Mouse (Mus musculus): ENCODE results near the gene Ahcyl2.
A peak's percentile ranks its signal among the peaks of the same experiment; 100 is the strongest.

The Ahcyl2 gene

GRCm38 (mm10) chr6:29851873-29852272, 84.1 kb downstream of the Ahcyl2 start:
- DNase-seq (ENCODE audit: low spot score in 2 of 2) = no peak

DNA sequence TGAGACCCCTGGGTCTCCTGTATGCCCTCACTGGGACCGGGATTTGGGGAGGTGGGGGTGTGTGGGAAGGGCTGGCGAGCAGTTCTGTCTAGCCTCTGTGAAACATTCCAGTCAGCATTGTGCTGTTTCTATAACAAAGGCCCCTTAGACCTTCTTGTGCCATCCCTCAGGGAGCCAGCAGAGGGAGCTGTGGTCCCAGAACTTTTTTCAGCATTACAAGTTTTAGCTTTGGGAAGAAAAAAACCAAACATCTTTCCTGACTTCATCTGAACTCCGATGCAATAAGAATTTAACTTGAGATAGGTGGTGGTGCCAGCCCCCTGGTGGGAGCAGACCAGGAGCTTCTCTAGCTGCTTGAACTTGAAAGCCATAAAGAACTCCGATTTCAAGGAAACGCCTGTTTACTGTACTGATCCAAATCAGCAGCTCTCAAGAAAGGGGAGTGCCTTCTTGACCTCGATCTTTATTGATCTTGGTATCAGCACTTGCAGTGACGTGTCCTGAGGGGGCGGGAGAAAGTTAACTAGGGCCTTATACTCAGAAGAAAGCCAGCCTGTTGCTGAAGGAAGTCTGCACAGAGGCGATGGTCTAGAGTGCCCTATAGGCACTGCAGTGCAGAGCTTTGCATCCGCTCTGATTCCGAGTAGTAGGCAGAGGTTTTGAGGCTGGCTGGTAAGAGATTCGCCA, 85.5 kb downstream of the Ahcyl2 start:
- peak; percentile 73 to 80 for DNase-seq (ENCODE audit: low spot score in 2 of 2)

GRCm38 (mm10) chr6:29853900-29854390, 86.1 kb downstream of the Ahcyl2 start:
- DNase-seq (ENCODE audit: low spot score in 2 of 2) = no peak

DNA sequence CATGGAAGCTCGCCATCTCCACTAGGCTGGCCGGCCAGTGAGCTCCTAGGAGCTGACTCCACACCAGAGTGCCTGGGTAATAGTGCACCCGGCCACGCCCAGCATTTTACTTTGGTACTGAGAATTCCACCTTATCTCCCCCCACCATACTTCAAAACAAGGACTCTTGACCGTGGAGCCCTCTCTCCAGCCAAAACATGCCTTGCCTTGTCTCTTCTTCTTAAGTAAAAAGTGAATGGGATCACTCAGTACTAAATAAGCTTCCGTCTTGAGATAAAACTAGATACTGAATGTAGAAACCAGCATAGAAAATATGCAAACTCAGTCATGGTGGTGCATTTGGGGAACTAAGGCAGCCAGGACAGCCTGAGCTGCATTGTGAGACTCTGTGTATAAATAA, 90.8 kb downstream of the Ahcyl2 start:
- DNase-seq (ENCODE audit: low spot score in 2 of 2) = no peak

GRCm38 (mm10) chr6:29859344-29859743, 91.5 kb downstream of the Ahcyl2 start:
- no peak for DNase-seq (ENCODE audit: low spot score in 2 of 2)

DNA sequence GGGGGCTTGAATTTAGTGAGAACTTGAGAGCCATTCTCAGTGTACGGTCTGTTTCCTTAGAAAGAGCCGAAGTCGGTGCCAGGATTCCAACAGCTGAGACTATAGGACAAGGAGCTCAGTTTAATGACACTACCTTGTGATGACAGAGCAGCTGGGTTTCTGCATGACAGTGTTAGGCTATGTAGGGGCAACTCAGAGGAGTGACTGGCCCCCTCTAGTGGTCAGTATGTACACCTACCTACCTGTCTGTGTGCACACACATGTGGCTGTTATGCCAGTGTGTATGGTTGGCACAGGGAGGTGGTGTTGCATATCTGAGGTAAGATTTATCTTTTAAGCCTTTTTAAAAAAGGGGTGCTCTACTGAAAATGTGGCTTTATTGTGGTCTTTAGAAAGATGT, 92.4 kb downstream of the Ahcyl2 start:
- DNase-seq (ENCODE audit: low spot score in 2 of 2) = no peak

- no peak for DNase-seq (ENCODE audit: low spot score in 2 of 2)
These were observed 97.1 kb downstream of the Ahcyl2 start for GRCm38 (mm10) chr6:29864926-29865325.

DNA sequence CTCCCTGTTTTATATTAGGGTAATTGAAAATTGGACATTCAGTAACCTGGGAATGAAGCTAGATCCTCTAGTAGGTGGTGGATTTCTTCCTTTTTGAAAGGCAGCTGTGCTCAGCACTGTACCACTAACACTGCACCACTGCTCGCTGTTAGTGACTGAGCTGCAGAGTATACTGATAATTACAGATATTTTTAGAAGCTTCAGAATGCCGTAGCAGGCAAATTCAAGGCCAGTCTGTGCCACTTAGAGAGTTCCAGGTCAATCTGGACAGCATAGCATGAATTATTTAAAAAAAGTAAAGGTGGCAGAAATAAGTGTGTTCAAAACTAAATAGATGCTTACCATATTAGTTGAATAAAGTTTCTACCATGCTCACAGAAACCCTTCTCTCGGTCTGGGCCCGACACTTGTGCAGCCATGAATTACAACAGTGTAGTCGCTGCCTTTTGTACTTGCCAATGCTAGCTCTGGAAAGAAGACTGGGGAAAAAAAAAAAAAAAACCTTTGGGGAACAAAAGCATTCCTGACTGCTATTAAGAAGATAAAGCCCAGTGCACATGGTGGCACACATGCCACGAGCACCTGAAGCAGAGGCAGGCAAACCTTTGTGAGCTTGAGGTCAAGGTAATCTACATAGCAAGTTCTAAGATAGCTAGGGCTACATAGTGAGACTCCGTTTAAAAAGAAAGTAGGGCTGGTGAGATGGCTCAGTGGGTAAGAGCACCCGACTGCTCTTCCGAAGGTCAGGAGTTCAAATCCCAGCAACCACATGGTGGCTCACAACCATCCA, 99.3 kb downstream of the Ahcyl2 start:
- DNase-seq (ENCODE audit: low spot score in 2 of 2) = no peak

DNA sequence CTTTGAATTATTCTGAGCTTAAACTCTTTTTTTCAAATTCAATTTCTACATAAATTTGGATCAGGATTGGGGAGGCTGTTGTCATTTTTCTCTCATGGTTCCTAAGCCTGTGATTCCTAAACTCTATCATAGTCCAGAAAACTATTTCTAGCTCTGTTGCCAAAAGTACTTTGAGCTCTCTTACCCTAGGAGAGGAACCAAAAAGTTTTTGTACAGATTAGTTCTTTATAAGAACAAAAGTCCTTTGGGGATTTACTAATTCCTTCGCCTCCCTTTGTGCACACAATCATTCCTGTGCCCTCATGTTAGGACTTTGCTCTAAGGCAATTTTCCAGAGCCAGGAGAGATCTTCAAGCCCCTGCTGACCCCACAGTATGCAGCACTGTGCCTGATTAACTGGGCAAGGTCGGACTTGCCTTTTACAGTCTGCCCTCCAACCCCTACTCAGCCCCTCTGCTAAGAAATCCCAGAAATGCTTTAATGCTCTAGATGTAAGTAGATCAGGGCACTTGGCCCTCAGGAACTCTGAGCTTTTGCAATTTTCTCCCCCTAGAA, 100.6 kb downstream of the Ahcyl2 start:
- no peak for DNase-seq (ENCODE audit: low spot score in 2 of 2)

GRCm38 (mm10) chr6:29873654-29874053, 105.8 kb downstream of the Ahcyl2 start:
- no peak for DNase-seq (ENCODE audit: low spot score in 2 of 2)

DNA sequence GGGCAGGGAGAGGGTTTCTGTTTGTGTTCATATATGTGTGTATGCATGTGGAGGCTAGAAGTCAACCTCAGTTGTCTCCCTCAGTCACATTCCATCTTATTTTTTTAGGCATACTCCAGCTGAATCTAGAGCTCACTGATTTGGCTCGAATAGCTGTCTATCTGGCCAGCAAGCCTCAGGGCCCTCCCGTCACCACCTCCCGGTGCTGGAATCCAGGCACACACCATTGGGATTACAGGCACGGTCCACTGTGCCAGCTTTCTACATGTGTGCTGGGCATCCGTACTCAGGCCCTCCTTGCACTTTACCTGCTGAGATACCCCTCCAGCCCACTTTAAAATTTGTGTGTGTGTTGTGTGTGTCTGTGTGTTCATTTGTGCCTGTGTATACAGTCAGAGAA, 107.8 kb downstream of the Ahcyl2 start:
- DNase-seq (ENCODE audit: low spot score in 2 of 2) = no peak

GRCm38 (mm10) chr6:29876782-29877181, 109.0 kb downstream of the Ahcyl2 start:
- no peak for DNase-seq (ENCODE audit: low spot score in 2 of 2)

DNA sequence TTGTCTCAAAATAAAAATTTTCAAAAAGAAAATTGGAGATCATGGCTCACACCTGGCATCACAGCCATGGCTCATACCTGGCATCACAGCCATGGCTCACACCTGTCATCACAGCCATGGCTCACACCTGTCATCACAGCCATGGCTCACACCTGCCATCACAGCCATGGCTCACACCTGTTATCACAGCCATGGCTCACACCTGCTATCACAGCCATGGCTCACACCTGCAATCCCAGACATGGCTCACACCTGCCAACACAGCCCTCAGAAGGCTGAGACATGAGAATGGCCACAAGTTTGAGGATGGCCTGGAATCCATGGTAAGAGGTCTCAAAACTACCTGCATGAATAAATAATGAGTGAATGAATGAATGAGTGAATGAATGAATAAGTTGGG, 111.8 kb downstream of the Ahcyl2 start:
- DNase-seq (ENCODE audit: low spot score in 2 of 2) = no peak

GRCm38 (mm10) chr6:29880796-29881195, 113.0 kb downstream of the Ahcyl2 start:
- no peak for DNase-seq (ENCODE audit: low spot score in 2 of 2)

GRCm38 (mm10) chr6:29881936-29882335, 114.1 kb downstream of the Ahcyl2 start:
- DNase-seq (ENCODE audit: low spot score in 2 of 2) = no peak

DNA sequence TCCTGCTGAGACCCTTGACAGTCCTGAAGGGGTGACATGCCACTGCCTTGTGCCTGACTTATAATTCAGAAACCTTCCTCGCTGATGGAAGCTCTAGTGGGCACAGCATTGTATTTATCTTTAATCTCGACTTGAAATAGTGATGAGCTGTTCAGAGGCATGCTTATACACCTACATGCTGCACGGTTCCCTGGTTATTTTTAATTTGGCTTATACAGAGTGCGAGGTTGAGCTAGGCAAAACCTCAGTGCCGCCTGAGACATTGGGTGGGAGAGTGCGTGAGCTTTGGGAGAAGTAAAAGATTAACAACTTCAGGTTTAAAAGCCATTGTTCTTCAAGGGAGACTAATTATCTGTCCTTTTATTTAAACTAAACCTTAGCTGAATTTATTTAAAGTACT, 115.1 kb downstream of the Ahcyl2 start:
- DNase-seq (ENCODE audit: low spot score in 2 of 2) = no peak

- no peak for DNase-seq (ENCODE audit: low spot score in 2 of 2)
These were observed 123.3 kb downstream of the Ahcyl2 start for GRCm38 (mm10) chr6:29891151-29891550.

DNA sequence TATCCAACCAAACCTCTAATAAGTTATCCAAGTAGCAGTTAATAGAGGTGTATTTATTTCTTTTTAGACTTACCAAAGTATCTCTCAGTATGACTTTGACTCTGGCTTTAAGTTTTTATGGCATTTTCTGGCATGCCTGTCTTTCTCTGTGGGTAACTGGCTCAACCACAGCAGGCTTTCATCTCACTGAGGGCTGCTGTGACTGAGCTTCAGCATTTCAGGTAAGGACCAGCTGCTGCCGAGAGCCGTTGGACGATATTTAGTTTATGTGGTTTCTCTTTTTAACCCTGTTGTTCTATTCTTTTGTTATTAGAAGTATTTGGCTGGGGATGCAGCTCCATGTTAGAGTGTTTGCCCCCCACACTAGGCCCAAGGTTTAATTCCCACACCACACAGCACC, 129.2 kb downstream of the Ahcyl2 start:
- no peak for DNase-seq (ENCODE audit: low spot score in 2 of 2)

DNA sequence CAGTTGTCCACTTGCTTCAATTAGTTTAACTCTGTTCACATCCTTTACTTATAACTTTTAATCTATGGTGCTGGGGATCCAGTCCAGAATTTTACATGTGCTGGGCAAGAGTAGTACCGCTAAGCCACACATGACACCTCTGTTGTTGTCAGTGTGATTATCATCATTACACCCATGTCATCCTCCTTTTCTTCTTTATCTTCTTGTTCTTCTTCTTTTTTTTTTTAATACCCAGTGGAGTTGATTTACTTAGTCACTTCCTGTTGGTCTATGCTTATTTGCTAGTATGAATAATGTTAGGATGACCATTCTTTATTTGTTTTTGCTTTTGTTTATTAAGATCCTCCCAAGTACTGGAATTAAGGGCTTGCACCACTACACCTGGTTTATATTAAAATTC, 133.6 kb downstream of the Ahcyl2 start:
- no peak for DNase-seq (ENCODE audit: low spot score in 2 of 2)

GRCm38 (mm10) chr6:29902256-29902655, 134.4 kb downstream of the Ahcyl2 start:
- no peak for DNase-seq (ENCODE audit: low spot score in 2 of 2)

DNA sequence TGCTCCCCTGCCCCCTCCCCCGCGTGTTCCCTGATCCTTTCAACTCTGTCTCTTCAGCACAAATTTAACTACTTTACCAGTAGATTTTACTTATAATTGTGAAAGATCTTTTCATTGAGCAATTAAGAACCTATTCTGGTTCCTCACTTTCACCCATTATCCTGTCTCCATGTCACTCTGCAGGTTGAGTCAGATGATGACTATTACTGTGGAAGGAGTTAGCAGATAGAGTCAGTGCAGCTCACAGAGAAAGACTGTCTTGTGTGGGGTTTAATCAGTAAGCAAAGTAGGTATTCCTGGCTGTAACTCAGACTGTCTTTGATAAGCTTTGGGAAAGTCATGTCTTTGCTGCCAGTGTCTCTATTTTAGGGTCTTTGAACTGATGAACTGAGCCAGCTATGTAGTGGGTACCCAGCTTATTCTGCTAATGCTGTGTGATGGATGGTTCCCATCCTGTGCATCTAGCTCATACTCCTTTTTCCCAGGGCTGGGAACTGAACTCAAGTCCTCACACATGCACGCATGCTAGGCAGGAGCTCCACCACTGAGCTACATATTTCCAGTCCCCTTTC, 135.6 kb downstream of the Ahcyl2 start:
- no peak for DNase-seq (ENCODE audit: low spot score in 2 of 2)

DNA sequence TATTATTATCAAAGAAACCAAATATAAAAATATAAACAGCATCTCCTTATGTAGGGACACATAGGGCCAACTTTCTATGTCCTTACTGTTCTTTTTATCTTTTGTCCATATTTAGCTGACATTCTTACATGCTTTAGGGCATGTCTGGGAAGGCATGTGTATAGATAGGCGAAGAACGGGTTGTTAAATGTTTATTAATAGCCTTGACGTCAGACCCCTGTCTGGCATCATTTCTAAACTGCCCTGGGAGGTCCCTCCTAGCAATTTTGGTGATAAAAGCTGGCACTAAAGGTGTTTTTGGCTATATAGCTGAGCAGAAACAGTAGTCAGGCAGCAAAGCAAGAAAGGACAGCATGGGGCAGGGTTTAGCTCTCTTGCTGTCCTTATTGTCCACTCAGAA, 136.5 kb downstream of the Ahcyl2 start:
- no peak for DNase-seq (ENCODE audit: low spot score in 2 of 2)

DNA sequence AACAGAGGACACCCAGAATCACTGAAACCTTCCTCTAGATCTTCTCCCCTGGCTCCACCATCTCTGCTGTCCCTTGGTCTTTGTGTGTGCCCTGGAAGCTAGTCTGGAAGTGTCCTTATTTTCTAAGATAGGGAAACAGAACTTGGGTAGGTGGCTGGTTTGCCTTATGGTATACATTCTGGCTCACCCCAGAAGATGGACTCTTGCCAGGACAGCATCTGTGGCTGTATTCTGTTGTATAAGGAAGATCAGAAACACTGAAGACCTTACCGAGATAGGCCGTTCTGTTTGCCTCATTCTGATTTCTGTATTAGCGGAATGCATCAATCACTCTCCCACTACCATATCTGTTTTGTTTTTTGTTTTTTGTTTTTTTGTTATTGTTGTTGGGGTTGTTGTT, 142.8 kb downstream of the Ahcyl2 start:
- no peak for DNase-seq (ENCODE audit: low spot score in 2 of 2)

Measured in urinary bladder, adult 18-20 months (tissue).